Mouse (Mus musculus): ENCODE measurements around the gene Hist3h2ba. TPM values are rescaled to one million over a fixed set of nuclear protein-coding genes. Genes with fewer than 3 reads are reported as not detected.

The Hist3h2ba gene
- polyA plus RNA-seq (2016; fragmentation: Nextera tagmentation; extraction: Ambion mirVana), result 39.0 and 115 TPM in 2 replicates

- no peaks in the 10 kb centered on the region for H3K36me3 ChIP-seq
- peak; percentile 78 for DNase-seq (ENCODE audit: low spot score)
- H3K4me1 ChIP-seq (replicated peaks), result peaks cover 28% of the 10 kb centered on the region
- H3K9me3 ChIP-seq, result no peaks in the 10 kb centered on the region
- peak within 1 kb of the TSS; percentile 68 for H3K4me3 ChIP-seq
- under 1% methylated on average over 48 of the region's 48 CpGs for WGBS
- peaks cover 14% of the 10 kb centered on the region for H3K27me3 ChIP-seq (ENCODE audit: insufficient read depth, poor library complexity, severe bottlenecking)
- H3K27ac ChIP-seq, result peak within 1 kb of the TSS; percentile 95
Observed at GRCm38 (mm10) chr11:58948542-58949479, at the start of gene Hist3h2ba. Gene Hist3h2ba (plus strand): TSS chr11:58948920.

GRCm38 (mm10) chr11:58901080-58901479, 47.6 kb upstream of the Hist3h2ba start:
- Histone ChIP-seq H3K4me1 (replicated peaks) (peaks cover 13% of the 10 kb centered on the region), H3K36me3 (peaks cover 52% of the 10 kb centered on the region), H3K27me3 (ENCODE audit: insufficient read depth, poor library complexity, severe bottlenecking) (no peaks in the 10 kb centered on the region), H3K9me3 (no peaks in the 10 kb centered on the region), H3K4me3 (no peak overlapping the region), H3K27ac (no peak overlapping the region)
- no peak for DNase-seq (ENCODE audit: low spot score)

GRCm38 (mm10) chr11:58903511-58904409, 45.0 kb upstream of the Hist3h2ba start, which contains the start of gene Zfp39:
Gene Zfp39 (minus strand): TSS chr11:58904225.
- Histone ChIP-seq H3K9me3 (no peaks in the 10 kb centered on the region), H3K4me1 (replicated peaks) (peaks cover 13% of the 10 kb centered on the region), H3K36me3 (peaks cover 34% of the 10 kb centered on the region), H3K27me3 (ENCODE audit: insufficient read depth, poor library complexity, severe bottlenecking) (no peaks in the 10 kb centered on the region), H3K27ac (peak within 1 kb of the TSS; percentile 96), H3K4me3 (peak within 1 kb of the TSS; percentile 80)
- peak; percentile 97 for DNase-seq (ENCODE audit: low spot score)
- WGBS, result under 1% methylated on average over 40 of the region's 40 CpGs

GRCm38 (mm10) chr11:58904410-58904718, 44.4 kb upstream of the Hist3h2ba start:
- 5% methylated on average over 8 of the region's 8 CpGs for WGBS
- no peaks in the 10 kb centered on the region for H3K27me3 ChIP-seq (ENCODE audit: insufficient read depth, poor library complexity, severe bottlenecking)
- peak overlapping the region; percentile 80 for H3K4me3 ChIP-seq
- peaks cover 28% of the 10 kb centered on the region for H3K36me3 ChIP-seq
- DNase-seq (ENCODE audit: low spot score), result no peak
- peaks cover 13% of the 10 kb centered on the region for H3K4me1 ChIP-seq (replicated peaks)
- H3K9me3 ChIP-seq, result no peaks in the 10 kb centered on the region
- H3K27ac ChIP-seq, result peak overlapping the region; percentile 96

- WGBS, result 43% methylated on average over 6 of the region's 6 CpGs
- H3K9me3 ChIP-seq, result no peaks in the 10 kb centered on the region
Observed at GRCm38 (mm10) chr11:58904838-58905237, 43.9 kb upstream of the Hist3h2ba start.

GRCm38 (mm10) chr11:58913776-58914175, 34.9 kb upstream of the Hist3h2ba start:
- WGBS, result 54% methylated on average over 1 of the region's 1 CpGs
- DNase-seq (ENCODE audit: low spot score), result no peak
- no peaks in the 10 kb centered on the region for H3K36me3 ChIP-seq
- no peaks in the 10 kb centered on the region for H3K9me3 ChIP-seq
- H3K27me3 ChIP-seq (ENCODE audit: insufficient read depth, poor library complexity, severe bottlenecking), result peaks cover 2% of the 10 kb centered on the region; the same call in 1 of the 2 replicates
- peak overlapping the region; percentile 48; the same call in 1 of the 2 replicates for H3K4me3 ChIP-seq
- H3K27ac ChIP-seq, result peak overlapping the region; percentile 84
- H3K4me1 ChIP-seq (replicated peaks), result peaks cover 10% of the 10 kb centered on the region

More at GRCm38 (mm10) chr11:58904838-58905237, 43.9 kb upstream of the Hist3h2ba start:
- peak; percentile 12 for DNase-seq (ENCODE audit: low spot score)
- Histone ChIP-seq H3K36me3 (peaks cover 27% of the 10 kb centered on the region), H3K27me3 (ENCODE audit: insufficient read depth, poor library complexity, severe bottlenecking) (no peaks in the 10 kb centered on the region), H3K4me3 (no peak overlapping the region), H3K27ac (no peak overlapping the region), H3K4me1 (replicated peaks) (peaks cover 13% of the 10 kb centered on the region)

- Histone ChIP-seq H3K4me3 (peak overlapping the region; percentile 48), H3K27ac (peak overlapping the region; percentile 84), H3K4me1 (replicated peaks) (peaks cover 10% of the 10 kb centered on the region), H3K9me3 (no peaks in the 10 kb centered on the region), H3K27me3 (ENCODE audit: insufficient read depth, poor library complexity, severe bottlenecking) (peaks cover 2% of the 10 kb centered on the region; the same call in 1 of the 2 replicates), H3K36me3 (no peaks in the 10 kb centered on the region)
- DNase-seq (ENCODE audit: low spot score), result peak; percentile 40
- 17% methylated on average over 17 of the region's 17 CpGs for WGBS
Observed at GRCm38 (mm10) chr11:58914461-58915028, 34.2 kb upstream of the Hist3h2ba start.

GRCm38 (mm10) chr11:58916879-58917744, 31.6 kb upstream of the Hist3h2ba start:
- peak; percentile 36 for DNase-seq (ENCODE audit: low spot score)
- H3K27ac ChIP-seq, result no peak overlapping the region
- H3K9me3 ChIP-seq, result no peaks in the 10 kb centered on the region
- peaks cover 10% of the 10 kb centered on the region for H3K4me1 ChIP-seq (replicated peaks)
- no peaks in the 10 kb centered on the region for H3K36me3 ChIP-seq
- WGBS, result 56% methylated on average over 14 of the region's 14 CpGs
- peaks cover 2% of the 10 kb centered on the region; the same call in 1 of the 2 replicates for H3K27me3 ChIP-seq (ENCODE audit: insufficient read depth, poor library complexity, severe bottlenecking)
- H3K4me3 ChIP-seq, result no peak overlapping the region

- Histone ChIP-seq H3K27me3 (ENCODE audit: insufficient read depth, poor library complexity, severe bottlenecking) (peaks cover 2% of the 10 kb centered on the region; the same call in 1 of the 2 replicates), H3K36me3 (no peaks in the 10 kb centered on the region), H3K27ac (no peak within 1 kb of the TSS), H3K9me3 (no peaks in the 10 kb centered on the region), H3K4me3 (no peak within 1 kb of the TSS), H3K4me1 (replicated peaks) (peaks cover 10% of the 10 kb centered on the region)
- WGBS, result 87% methylated on average over 12 of the region's 12 CpGs
- DNase-seq (ENCODE audit: low spot score), result no peak
Observed at GRCm38 (mm10) chr11:58917745-58918366, 30.9 kb upstream of the Hist3h2ba start, which contains the start of gene Btnl10. Gene Btnl10 (plus strand): TSS chr11:58917908.

GRCm38 (mm10) chr11:58918759-58919158, 30.0 kb upstream of the Hist3h2ba start:
- no peaks in the 10 kb centered on the region for H3K36me3 ChIP-seq

GRCm38 (mm10) chr11:58922420-58922819, 26.3 kb upstream of the Hist3h2ba start:
- Histone ChIP-seq H3K36me3 (no peaks in the 10 kb centered on the region), H3K9me3 (no peaks in the 10 kb centered on the region), H3K4me1 (replicated peaks) (no peaks in the 10 kb centered on the region), H3K4me3 (no peak overlapping the region), H3K27me3 (ENCODE audit: insufficient read depth, poor library complexity, severe bottlenecking) (no peaks in the 10 kb centered on the region), H3K27ac (no peak overlapping the region)
- 86% methylated on average over 9 of the region's 9 CpGs for WGBS
- DNase-seq (ENCODE audit: low spot score), result no peak

More at GRCm38 (mm10) chr11:58918759-58919158, 30.0 kb upstream of the Hist3h2ba start:
- H3K27ac ChIP-seq, result no peak overlapping the region
- WGBS, result 78% methylated on average over 5 of the region's 5 CpGs
- H3K4me3 ChIP-seq, result no peak overlapping the region
- peaks cover 10% of the 10 kb centered on the region for H3K4me1 ChIP-seq (replicated peaks)
- H3K9me3 ChIP-seq, result no peaks in the 10 kb centered on the region
- DNase-seq (ENCODE audit: low spot score), result no peak
- peaks cover 2% of the 10 kb centered on the region; the same call in 1 of the 2 replicates for H3K27me3 ChIP-seq (ENCODE audit: insufficient read depth, poor library complexity, severe bottlenecking)

Measured in hindbrain, embryonic 10.5 days (tissue).